Mouse (Mus musculus) MEL-GATA-1-ER (cell line): Measurements from ENCODE around the gene Blmh.
"Not testable (repeated sequence)": the region's sequence is repeated elsewhere in the genome, so short reads cannot be mapped to it uniquely, and the experiment has no call there.

Experiments used
- DNase-seq: peaks from one replicate; pipeline ENCODE4 v3.0.0-alpha.2; 2012; ENCODE audit warnings: low read depth; ENCODE audit errors: extremely low read depth

Blmh gene

GRCm38 (mm10) chr11:76916539-76917229 is 7.9 kb upstream of the Blmh start:
- no peak for DNase-seq

- no peak for DNase-seq
These were observed 7.4 kb upstream of the Blmh start for GRCm38 (mm10) chr11:76917230-76917548.

GRCm38 (mm10) chr11:76920607-76921006 is 4.0 kb upstream of the Blmh start:
- DNase-seq: no peak

- DNase-seq: not testable (repeated sequence)
These were observed 4.0 kb downstream of the Blmh start for GRCm38 (mm10) chr11:76928586-76928985.

- DNase-seq: no peak
These were observed 8.6 kb downstream of the Blmh start for GRCm38 (mm10) chr11:76933209-76933608.

- no peak for DNase-seq
These were observed 12.0 kb downstream of the Blmh start for GRCm38 (mm10) chr11:76936578-76936977.

GRCm38 (mm10) chr11:76944839-76945238 is 20.2 kb downstream of the Blmh start:
- DNase-seq: peak; percentile 13

- DNase-seq: peak; percentile 60
These were observed 21.0 kb downstream of the Blmh start for GRCm38 (mm10) chr11:76945386-76946202.

GRCm38 (mm10) chr11:76946203-76946585 is 21.6 kb downstream of the Blmh start:
- no peak for DNase-seq

- no peak for DNase-seq
These were observed 28.9 kb downstream of the Blmh start for GRCm38 (mm10) chr11:76953536-76953935.

GRCm38 (mm10) chr11:76965703-76966102 is 41.1 kb downstream of the Blmh start:
- DNase-seq: no peak

GRCm38 (mm10) chr11:76970328-76970727 is 45.7 kb downstream of the Blmh start:
- no peak for DNase-seq

GRCm38 (mm10) chr11:76974680-76975319 is 50.2 kb downstream of the Blmh start:
- DNase-seq: no peak

GRCm38 (mm10) chr11:76981570-76982141 is 57.0 kb downstream of the Blmh start:
- peak; percentile 60 for DNase-seq

- DNase-seq: no peak
These were observed 57.8 kb downstream of the Blmh start for GRCm38 (mm10) chr11:76982415-76982814.

GRCm38 (mm10) chr11:76983641-76984040 is 59.0 kb downstream of the Blmh start:
- no peak for DNase-seq

- DNase-seq: no peak
These were observed 59.6 kb downstream of the Blmh start for GRCm38 (mm10) chr11:76984173-76984572.

GRCm38 (mm10) chr11:76990839-76991238 is 66.2 kb downstream of the Blmh start:
- no peak for DNase-seq

- DNase-seq: peak; percentile 54
These were observed 68.3 kb downstream of the Blmh start for GRCm38 (mm10) chr11:76992886-76993285.

- no peak for DNase-seq
These were observed 71.5 kb downstream of the Blmh start for GRCm38 (mm10) chr11:76995966-76996672.

- DNase-seq: no peak
These were observed 72.7 kb downstream of the Blmh start for GRCm38 (mm10) chr11:76997305-76997704.
